Mouse (Mus musculus): ENCODE results near the gene Ehd4.

The Ehd4 gene

DNA sequence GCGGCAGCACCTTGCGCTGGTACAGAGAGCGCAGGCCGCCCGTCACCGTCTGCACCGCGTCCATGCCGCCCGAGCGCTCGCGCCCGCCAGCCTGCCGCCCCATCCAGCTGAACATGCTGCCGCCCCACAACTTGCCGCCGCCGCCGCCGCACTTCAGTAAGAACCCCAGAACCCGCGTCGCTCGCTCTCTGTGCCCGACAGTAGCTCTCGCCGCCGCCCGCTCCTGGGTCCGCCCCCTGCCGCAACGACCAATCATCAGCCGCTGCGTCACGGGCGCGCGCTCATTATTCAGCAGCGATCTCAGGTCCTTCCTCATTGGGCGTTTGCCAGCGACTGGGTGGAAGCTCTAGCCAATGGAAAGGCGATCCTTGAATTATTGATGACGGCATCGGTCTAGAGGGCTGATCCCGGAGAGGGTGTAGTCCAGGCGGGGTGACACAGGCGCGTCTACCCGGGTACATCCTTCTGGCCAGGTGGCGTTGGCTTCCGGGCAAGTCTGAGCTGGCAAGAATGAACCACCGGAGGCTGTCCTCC is at the start of gene Ehd4:
TSS of gene Ehd4 (minus strand) at position 246 of the 534 bp plus-strand sequence.
- peak; percentile 98 for DNase-seq

DNA sequence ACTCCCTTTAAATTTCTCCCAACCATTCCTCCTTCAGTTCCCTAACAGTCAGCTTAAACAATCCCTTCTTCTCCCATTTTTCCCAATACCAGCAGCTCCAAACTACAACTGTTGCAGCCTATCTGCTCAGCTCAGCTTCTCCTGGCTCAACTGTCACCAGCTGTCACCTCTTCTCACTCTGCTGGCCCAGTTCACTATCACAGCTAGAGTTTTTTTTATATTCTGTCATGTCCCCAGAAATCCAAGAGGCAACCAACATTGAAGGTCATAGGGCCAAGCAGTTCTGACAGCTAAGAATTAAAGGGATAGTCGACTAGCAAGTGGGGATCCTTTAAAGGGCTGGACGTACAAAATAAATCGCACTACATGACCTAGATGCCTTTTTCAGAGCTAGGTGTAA is 49.3 kb upstream of the Ehd4 start:
- DNase-seq: no peak

GRCm38 (mm10) chr2:120200077-120200476 is 45.7 kb upstream of the Ehd4 start:
- no peak for DNase-seq

GRCm38 (mm10) chr2:120188174-120188573 is 33.8 kb upstream of the Ehd4 start:
- no peak for DNase-seq

GRCm38 (mm10) chr2:120187583-120187982 is 33.2 kb upstream of the Ehd4 start:
- DNase-seq: no peak

GRCm38 (mm10) chr2:120185527-120186276 is 31.3 kb upstream of the Ehd4 start:
- DNase-seq: no peak

DNA sequence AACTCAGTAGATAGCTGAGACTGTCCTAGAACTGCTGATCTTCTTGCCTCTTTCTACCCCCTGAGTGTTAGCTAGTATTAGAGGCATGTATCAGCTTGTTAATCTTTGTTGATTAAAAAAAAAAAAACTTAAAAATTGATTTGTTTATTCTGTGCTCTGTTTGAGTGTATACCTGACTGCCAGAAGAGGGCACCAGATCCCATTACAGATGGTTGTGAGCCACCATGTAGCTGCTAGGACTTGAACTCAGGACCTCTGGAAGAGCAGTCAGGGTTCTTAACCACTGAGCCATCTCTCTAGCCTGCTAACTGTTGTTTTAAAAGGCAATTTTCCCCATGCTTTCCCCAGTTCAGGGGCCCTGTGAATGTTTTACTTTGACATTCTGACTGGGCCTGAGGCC is 24.5 kb upstream of the Ehd4 start:
- no peak for DNase-seq

DNA sequence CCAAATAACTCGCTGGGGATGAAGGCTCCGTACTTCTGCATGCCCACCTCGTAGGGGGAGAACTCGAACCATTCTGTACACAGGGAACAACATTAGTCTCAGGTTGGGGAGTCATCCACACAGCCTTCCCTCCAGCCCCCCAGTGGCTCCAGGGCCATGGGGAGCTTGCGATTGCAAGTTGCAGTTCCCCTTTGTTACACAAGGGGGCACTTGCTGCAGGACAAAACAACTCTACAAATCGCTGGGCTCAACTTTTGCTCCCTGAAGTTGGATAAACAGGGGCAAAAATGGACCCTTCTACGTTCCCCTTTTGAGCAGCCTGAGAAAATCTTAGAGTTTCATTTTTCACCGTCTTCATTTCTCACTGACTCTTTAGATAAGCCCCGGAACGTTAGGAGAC is 19.3 kb upstream of the Ehd4 start:
- DNase-seq: peak; percentile 70

- DNase-seq: no peak
These were observed 17.0 kb upstream of the Ehd4 start for GRCm38 (mm10) chr2:120171362-120171761.

- peak; percentile 68 to 71 for DNase-seq
These were observed 16.3 kb upstream of the Ehd4 start for GRCm38 (mm10) chr2:120170726-120171125.

- DNase-seq: peak in 1 of 2 experiments; percentile 18
These were observed 15.0 kb upstream of the Ehd4 start for GRCm38 (mm10) chr2:120169382-120169781.

- no peak for DNase-seq
These were observed 13.4 kb upstream of the Ehd4 start for GRCm38 (mm10) chr2:120167763-120168162.

GRCm38 (mm10) chr2:120165474-120165873 is 11.1 kb upstream of the Ehd4 start:
- no peak for DNase-seq

- DNase-seq: no peak
These were observed 5.0 kb upstream of the Ehd4 start for GRCm38 (mm10) chr2:120159434-120159833.

DNA sequence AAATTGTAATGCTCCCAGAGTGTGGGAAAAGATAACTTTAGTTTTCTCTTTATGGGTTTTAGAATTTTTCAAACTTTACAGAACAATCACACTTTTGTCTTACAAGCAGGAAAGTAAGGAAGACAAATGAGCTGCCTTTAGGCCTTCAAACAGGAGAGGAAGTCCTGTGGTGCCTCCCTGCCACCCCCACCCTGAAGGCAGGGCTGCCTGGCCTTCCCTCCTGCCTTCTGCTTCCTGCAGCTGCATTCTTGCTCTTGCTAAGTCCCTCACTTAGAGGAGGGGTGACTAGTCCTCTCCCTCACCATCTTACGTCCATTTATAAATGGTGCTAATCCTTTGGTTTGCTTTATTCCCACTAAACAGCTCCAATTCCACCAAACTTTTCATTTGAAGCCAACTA is 4.4 kb upstream of the Ehd4 start:
- DNase-seq: no peak

DNA sequence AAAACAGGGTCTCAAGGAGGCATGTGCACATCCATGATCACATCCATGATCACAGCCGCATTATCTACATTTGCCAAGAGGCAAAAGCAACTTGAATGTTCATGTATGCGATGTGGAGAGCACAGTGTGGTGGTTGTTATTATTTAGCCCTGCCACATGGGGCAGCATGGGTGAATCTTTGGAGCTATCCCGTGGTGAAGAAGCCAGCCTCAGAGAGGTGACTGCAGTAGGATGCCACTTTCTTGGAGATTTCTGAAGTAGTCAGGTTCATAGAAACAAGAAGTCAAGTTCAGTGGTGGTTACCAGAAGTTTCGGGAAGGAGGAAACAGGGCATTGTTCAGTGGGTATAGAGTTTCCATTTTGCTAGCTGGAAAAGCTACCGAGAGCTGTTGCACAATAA is 3.6 kb upstream of the Ehd4 start:
- DNase-seq: peak; percentile 34 to 42

- DNase-seq: peak; percentile 44 to 48
These were observed 3.2 kb upstream of the Ehd4 start for GRCm38 (mm10) chr2:120157606-120158005.

GRCm38 (mm10) chr2:120153586-120154360 is 633 bp downstream of the Ehd4 start:
- peak; percentile 40 to 42 for DNase-seq

GRCm38 (mm10) chr2:120150571-120150970 is 3.8 kb downstream of the Ehd4 start:
- peak; percentile 24 to 46 for DNase-seq

DNA sequence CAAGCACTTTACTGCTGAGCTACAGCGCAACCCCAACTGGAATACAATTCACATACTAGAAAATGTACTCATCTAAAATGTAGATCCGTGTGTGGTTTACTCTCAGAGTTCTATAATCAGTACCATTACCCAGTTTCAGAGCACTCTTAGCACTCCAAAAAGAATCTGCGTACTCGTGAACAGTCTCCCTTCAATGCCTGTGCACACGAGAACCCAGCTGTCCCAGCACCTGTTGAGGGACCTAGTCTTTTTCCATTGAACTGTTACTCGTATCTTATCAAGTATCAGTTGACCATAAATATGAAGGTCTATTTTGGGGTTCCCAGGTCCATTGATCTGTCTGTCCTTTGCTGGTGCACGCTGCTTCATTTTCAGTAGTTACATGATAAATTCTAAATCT is 4.8 kb downstream of the Ehd4 start:
- no peak for DNase-seq

- no peak for DNase-seq
These were observed 6.4 kb downstream of the Ehd4 start for GRCm38 (mm10) chr2:120147999-120148398.

- DNase-seq: no peak
These were observed 7.0 kb downstream of the Ehd4 start for GRCm38 (mm10) chr2:120147364-120147763.

DNA sequence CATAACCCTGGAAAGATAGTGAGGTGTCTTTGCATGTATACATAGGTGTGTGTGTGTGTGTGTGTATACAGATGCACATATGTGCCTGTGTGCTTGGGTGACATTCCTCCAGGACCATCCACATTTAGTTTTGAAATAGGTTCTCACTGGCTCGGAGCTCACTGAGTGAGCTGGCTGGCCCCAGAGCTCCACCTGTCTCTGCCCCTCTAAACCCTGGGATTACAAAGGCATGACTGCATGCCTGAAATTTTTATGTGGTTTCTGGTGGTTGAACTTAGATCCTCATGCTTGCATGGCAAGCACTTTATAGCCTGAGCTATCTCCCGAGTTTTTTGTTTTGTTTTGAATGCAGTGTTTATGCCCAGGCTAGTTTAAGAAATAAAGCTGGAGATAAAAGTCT is 7.9 kb downstream of the Ehd4 start:
- DNase-seq: no peak

DNA sequence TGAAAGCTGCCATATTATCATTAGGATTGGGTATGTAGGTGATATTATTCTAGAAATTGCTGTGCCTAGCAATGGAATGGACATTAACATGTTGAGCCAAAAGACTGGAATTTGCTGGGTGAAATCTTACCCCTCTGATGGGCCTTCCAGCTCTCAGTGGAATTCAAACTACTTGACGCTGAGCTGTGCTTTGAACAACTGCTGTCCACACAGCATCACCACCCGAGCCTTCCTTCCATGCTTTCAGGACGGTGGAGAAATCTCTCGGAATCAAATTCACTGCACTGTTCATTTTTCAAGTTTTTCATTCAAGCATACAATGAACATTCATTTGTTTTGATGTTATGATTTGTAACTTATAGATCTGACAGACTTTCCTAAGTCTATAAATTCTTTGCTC is 10.0 kb downstream of the Ehd4 start:
- DNase-seq: no peak

All from B cell, adult 2 months (primary cell).